Mouse (Mus musculus): ENCODE results near the gene Olfr1386.
"Not testable (repeated sequence)": the region's sequence is repeated elsewhere in the genome, so short reads cannot be mapped to it uniquely, and the experiment has no call there.

The Olfr1386 gene

DNA sequence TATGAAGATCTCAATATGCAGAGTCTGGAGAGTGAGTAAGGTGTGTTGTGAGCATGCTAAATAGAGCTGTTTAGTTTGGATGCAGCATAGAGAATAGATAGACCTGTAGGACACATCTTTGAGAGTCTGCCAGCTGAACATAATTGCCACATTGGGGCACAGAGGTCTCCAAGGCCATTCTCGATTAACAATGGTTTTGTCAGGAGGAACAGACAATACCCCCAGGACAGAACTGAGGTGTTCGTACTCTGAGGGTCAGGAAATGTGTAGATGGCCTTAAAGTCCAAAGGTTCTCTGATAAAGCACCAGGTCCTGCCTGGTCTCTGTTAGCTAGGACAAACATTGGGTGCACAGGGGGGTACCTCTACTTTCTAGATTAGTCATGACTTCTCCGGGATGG, at the start of gene Olfr1386:
TSS of gene Olfr1386 (plus strand) at position 301 of the 400 bp plus-strand sequence.
- DNase-seq = not testable (repeated sequence)

DNA sequence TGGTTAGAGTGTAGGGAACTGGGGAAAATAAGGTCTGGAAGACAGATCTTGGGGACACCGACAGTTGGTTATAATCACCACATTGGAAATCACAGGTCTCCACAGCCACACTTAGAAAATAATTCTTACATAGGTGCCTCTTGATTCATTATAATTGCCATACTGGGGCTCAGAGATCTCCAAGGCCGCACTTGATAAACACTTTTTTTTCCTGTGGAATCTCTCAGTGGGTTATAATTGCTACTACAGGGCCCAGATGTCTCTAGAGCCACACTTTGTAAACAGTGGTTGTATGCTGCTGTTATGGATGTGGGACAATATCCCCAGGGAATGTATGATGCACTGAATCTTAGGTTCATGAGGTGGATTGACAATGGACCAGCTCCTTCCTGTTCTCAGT, 42.1 kb upstream of the Olfr1386 start, which contains the start of gene Olfr1389:
TSS of gene Olfr1389 (plus strand) at position 301 of the 400 bp plus-strand sequence.
- DNase-seq = no peak

DNA sequence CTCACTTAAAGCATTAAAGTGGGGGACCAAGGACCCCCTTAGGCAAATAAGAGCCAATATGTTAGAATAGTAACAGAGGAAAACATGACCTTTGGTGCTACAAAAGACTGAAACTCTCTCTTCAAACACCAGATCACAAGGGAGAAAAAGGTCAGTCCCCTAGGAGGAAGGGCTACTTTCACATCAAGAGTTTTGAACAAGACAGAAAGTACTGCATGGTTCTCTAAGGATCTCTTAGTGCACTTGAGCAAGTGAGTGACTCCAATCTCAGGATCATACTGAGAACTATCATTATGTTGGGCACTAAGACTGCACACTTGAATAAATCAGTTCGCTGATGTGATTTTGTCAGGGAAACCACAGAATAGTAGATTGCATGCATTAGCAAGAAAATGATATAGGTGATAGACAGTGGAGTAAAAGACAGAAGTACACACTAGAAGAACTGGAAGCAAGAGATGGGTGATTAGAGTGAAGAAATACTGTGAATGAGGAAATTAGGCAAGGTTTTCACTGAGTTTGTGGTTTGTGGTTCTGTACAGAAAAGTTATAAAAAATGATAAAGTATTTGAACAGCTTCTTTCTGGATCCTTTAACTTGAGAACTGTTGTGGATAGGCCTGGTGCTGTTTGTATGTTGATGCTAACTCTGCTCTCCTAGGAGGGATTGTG, 39.5 kb upstream of the Olfr1386 start:
- no peak for DNase-seq

DNA sequence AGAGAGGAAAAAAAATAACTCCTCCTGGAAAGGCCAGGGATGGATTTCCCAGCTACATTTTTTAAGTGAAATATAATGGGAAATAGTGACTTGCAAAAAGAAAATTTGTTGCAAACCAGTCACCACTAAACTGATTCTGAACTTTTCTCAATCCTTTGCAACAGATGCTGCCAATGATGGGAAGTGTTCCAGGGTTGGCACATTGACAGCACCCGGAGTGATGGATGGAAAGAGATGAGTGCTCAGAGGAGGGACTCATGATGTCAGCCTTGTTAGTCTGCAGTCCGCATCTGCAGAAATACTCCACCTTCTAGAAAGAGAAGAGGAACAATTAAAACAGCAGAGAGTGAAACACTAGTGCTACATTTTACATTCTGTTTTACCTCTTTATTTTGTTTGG, 35.2 kb upstream of the Olfr1386 start:
- DNase-seq = no peak

DNA sequence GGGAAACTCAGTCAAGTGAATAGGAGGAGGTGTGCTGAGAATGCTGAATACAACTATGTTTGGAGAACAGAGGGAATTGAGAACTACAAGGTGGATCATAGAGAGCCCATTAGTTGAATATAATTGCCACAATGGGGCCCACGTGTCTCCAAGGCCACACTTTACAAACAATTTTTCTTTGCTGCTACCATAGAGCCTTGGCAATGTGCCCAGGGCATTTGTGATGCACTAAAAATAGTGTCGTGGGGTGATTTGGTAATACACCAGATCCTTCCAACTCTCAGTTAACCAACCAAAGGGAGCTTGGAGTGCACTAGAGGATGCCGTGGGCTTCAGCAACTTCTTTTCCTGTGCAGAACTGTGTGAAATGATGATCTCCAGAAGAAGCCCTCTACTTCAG, 28.4 kb upstream of the Olfr1386 start, which contains the start of gene Olfr1388:
TSS of gene Olfr1388 (plus strand) at position 214 of the 400 bp plus-strand sequence.
- DNase-seq = no peak

DNA sequence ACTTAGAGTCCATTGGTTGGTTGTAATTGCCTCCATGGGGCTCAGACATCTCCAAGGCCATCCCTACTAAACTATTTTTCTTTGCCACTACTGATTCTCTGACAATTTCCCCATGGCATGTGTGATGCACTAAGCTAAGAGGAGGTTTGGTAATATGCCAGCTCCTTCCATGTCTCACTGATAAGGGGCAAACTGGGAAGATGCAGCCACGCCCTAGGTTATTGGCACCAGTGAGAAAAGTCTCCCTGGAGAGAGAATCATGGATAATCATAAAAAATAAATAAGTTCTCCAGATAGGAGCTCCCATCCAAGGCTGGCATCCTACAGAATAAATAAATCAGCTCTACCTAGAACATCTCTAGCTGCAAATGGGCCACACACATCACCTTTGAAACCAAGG, 9.8 kb upstream of the Olfr1386 start, which contains the start of gene Olfr1387:
TSS of gene Olfr1387 (plus strand) at position 301 of the 400 bp plus-strand sequence.
- no peak for DNase-seq

DNA sequence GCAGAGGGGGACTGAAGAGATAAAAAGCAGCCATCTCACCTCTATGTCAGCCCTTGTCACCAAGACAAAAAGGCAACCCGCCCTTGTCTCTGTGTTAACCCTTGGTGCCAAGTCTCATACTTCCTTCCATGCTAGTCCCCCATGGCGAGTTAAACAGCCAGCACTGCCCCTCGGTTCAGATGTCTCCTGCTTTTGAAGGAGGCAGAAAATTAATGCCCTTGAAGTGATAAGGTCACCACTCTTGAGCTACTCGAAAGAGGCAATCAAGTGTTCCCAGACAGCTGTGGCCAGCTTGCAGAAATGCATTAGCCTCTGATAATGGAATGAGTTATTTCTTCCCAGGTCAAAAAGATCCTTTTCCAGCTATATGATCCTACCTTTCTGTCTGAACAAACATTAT, 21.1 kb downstream of the Olfr1386 start:
- DNase-seq = no peak

DNA sequence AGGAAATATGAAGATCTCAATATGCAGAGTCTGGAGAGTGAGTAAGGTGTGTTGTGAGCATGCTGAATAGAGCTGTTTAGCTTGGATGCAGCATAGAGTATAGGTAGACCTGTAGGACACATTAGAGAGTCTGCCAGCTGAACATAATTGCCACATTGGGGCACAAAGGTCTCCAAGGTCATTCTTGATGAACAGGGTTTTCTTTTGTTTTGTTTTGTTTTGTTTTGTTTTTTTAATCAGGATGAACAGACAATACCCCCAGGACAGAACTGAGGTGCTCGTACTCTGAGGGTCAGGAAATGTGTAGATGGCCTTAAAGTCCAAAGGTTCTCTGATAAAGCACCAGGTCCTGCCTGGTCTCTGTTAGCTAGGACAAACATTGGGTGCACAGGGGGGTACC, 23.9 kb downstream of the Olfr1386 start, which contains the start of gene Olfr1385:
TSS of gene Olfr1385 (plus strand) at position 301 of the 400 bp plus-strand sequence.
- DNase-seq = not testable (repeated sequence)

DNA sequence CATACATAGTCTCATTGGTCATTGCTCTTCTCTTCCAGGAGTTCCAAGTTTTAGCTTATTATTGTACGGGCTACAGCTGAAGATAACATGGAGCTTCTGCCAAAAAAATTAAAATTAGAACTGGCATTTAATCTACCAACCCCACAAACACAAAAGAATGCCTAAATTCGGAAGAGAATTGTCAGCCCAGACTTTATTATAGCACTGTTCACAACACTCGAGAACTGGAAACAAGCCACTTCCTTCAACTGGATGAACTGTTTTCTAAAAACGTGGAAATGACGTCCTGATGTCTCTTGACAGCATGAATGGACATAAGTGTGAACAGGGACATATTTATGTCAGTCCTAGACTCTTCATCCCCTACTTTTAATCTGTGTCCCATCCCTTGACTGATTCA, 53.2 kb downstream of the Olfr1386 start:
- DNase-seq = no peak

DNA sequence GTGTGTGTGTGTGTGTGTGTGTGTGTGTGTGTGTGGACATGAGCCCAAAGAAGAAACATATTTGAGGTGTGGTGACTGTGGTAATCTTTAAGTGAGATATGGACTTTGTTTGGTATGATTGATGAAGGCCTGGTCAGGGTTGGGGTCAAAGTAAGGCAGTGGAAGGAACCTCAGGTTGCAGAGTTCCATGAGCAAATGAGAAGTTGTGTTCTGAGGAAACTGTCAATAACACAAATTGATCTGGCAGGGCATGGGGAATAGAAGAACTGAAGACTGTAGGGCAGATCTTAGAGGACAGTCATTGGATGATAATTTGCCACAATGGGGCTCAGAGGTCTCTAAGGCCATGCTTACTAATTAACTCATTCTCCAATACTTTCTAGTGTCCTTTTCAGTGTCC, 54.5 kb downstream of the Olfr1386 start, which contains the start of gene Olfr1383:
TSS of gene Olfr1383 (plus strand) at position 301 of the 400 bp plus-strand sequence.
- DNase-seq = no peak
